Mouse (Mus musculus) stomach, postnatal 0 days (tissue): Measurements from ENCODE around the gene Olfr169. TPM values are rescaled to one million over a fixed set of nuclear protein-coding genes. Genes with fewer than 3 reads are reported as not detected.
"Not testable (repeated sequence)": the region's sequence is repeated elsewhere in the genome, so short reads cannot be mapped to it uniquely, and the experiment has no call there.

ENCODE experiments used
- ATAC-seq: fragments of 200-750 bp; cut with Nextera tagmentation; 2 replicates; pipeline ENCODE4 v1.8.0; 2017; ENCODE audit not compliant: low FRiP score, low TSS enrichment
- DNase-seq: peaks from one replicate; pipeline ENCODE4 v3.0.0-alpha.2; 2016; ENCODE audit warnings: low spot score
- H3K27ac ChIP-seq: fragments of 300-500 bp; sonication (generic); replicated peaks from 2 replicates; pipeline ENCODE4 v1.5.1; 2014; ENCODE audit warnings: mild to moderate bottlenecking, control low read depth
- H3K27me3 ChIP-seq: fragments of 300-500 bp; sonication (generic); 2 replicates; pipeline ENCODE4 v1.6.1; 2014; ENCODE audit warnings: low read length; ENCODE audit not compliant: control insufficient read depth, insufficient read depth
- H3K36me3 ChIP-seq: fragments of 300-500 bp; sonication (generic); 2 replicates; pipeline ENCODE4 v1.6.1; 2014; ENCODE audit warnings: low read length, mixed read lengths; ENCODE audit not compliant: control insufficient read depth, insufficient read depth
- H3K4me1 ChIP-seq: fragments of 300-500 bp; sonication (generic); replicated peaks from 2 replicates; pipeline ENCODE4 v1.6.1; 2014; ENCODE audit warnings: antibody characterized with exemption; ENCODE audit not compliant: control insufficient read depth, insufficient read depth
- H3K4me2 ChIP-seq: fragments of 300-500 bp; sonication (generic); replicated peaks from 2 replicates; pipeline ENCODE4 v1.6.1; 2014; ENCODE audit warnings: low read depth, mild to moderate bottlenecking, control low read depth, moderate library complexity
- H3K4me3 ChIP-seq: fragments of 300-500 bp; sonication (generic); 2 replicates; pipeline ENCODE4 v1.5.1; 2014; ENCODE audit warnings: low read depth, low read length, control low read depth
- H3K9ac ChIP-seq: fragments of 300-500 bp; sonication (generic); 2 replicates; pipeline ENCODE4 v1.6.1; 2014; ENCODE audit warnings: mild to moderate bottlenecking, low read length, control low read depth, mixed read lengths
- H3K9me3 ChIP-seq: fragments of 300-500 bp; sonication (generic); 2 replicates; pipeline ENCODE4 v1.6.1; 2016; ENCODE audit warnings: low read length; ENCODE audit not compliant: control insufficient read depth
- CTCF ChIP-seq: IDR thresholded peaks from 2 replicates; pipeline ENCODE4 v1.5.1; 2016; ENCODE audit warnings: antibody characterized with exemption, low read depth, mild to moderate bottlenecking, moderate library complexity
- EP300 ChIP-seq: optimal IDR thresholded peaks from 2 replicates; pipeline ENCODE3; 2016; ENCODE audit warnings: antibody characterized with exemption
- WGBS: fragments of 180-500 bp; shearing (Covaris S2); extraction: QIAGEN DNeasy Blood & Tissue Kit; methylation state at CpG from one replicate; pipeline ENCODE4 v1.1.7; 2014; 5-methylcytosine and 5-hydroxymethylcytosine counted together
- polyA plus RNA-seq: library from polyadenylated mRNA; unstranded; fragments of >200 nt; fragmentation: Nextera tagmentation; extraction: Ambion mirVana; gene quantifications from 2 replicates; pipeline ENCODE4 v1.2.1, GENCODE M21; 2015

Gene Olfr169
- not detected in 2 replicates for polyA plus RNA-seq

GRCm38 (mm10) chr16:19571709-19572108 lies at the start of gene Olfr169:
TSS of gene Olfr169 (minus strand) at chr16:19571809.
- H3K4me1 ChIP-seq, H3K9ac ChIP-seq, H3K27ac ChIP-seq, H3K9me3 ChIP-seq, DNase-seq, ATAC-seq, H3K4me3 ChIP-seq, H3K4me2 ChIP-seq, H3K27me3 ChIP-seq, H3K36me3 ChIP-seq: not testable (repeated sequence)
- 89% methylated on average over 2 of the region's 2 CpGs for WGBS

GRCm38 (mm10) chr16:19611782-19612181 lies 40.2 kb upstream of the Olfr169 start, which contains the start of gene Olfr170:
TSS of gene Olfr170 (minus strand) at chr16:19611882.
- H3K4me1 ChIP-seq, ATAC-seq, H3K4me3 ChIP-seq, DNase-seq, H3K36me3 ChIP-seq, H3K9ac ChIP-seq, H3K9me3 ChIP-seq, H3K27me3 ChIP-seq, H3K4me2 ChIP-seq, H3K27ac ChIP-seq: not testable (repeated sequence)
- 83% methylated on average over 2 of the region's 2 CpGs for WGBS

- H3K4me1 ChIP-seq = no peaks in the 10 kb centered on the region
- WGBS = 48% methylated on average over 2 of the region's 2 CpGs
- no peak for DNase-seq
- H3K36me3 ChIP-seq = no peaks in the 10 kb centered on the region
- TF ChIP-seq EP300 = no peak
- TF ChIP-seq CTCF = no peak
- no peak overlapping the region for H3K4me2 ChIP-seq
- ATAC-seq = no peak
- H3K27me3 ChIP-seq = no peaks in the 10 kb centered on the region
- no peak overlapping the region for H3K27ac ChIP-seq
- no peaks in the 10 kb centered on the region for H3K9me3 ChIP-seq
- H3K9ac ChIP-seq = no peak overlapping the region
- no peak overlapping the region for H3K4me3 ChIP-seq
Measured at GRCm38 (mm10) chr16:19603166-19603565, 31.6 kb upstream of the Olfr169 start.

GRCm38 (mm10) chr16:19553429-19553828 lies 18.2 kb downstream of the Olfr169 start:
- not testable (repeated sequence) for H3K27me3 ChIP-seq, DNase-seq, H3K4me3 ChIP-seq, ATAC-seq, H3K9me3 ChIP-seq, H3K36me3 ChIP-seq, H3K27ac ChIP-seq, H3K9ac ChIP-seq, H3K4me2 ChIP-seq, H3K4me1 ChIP-seq
- 77% methylated on average over 7 of the region's 7 CpGs for WGBS

GRCm38 (mm10) chr16:19552246-19552645 lies 19.4 kb downstream of the Olfr169 start:
- DNase-seq, H3K4me2 ChIP-seq, ATAC-seq, H3K9me3 ChIP-seq, H3K9ac ChIP-seq, H3K27ac ChIP-seq, H3K4me3 ChIP-seq, H3K36me3 ChIP-seq, H3K4me1 ChIP-seq, H3K27me3 ChIP-seq: not testable (repeated sequence)
- WGBS = 77% methylated on average over 3 of the region's 3 CpGs

DNA sequence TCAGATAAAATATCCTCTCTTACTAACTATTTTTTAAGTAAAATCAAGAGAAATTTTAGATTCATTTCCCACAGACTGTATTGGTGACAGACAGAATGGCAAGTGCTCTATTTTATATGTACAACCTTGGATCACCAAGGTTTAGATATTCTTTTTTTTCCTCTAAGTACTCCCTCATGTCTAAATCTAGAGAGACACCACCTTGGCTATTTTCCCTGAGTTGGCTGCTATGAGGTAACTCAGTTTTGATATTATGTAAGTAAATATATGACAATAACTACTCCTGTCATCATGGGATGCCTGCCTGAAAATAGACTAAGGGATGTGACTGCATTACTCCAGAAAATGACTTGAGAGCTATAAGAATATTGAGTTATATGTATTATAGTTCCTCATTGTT lies 36.2 kb downstream of the Olfr169 start, which contains the start of gene Olfr168:
Gene Olfr168, minus strand, starts transcription at position 101 of the 400 bp plus-strand sequence.
- no peak for DNase-seq
- TF ChIP-seq CTCF = no peak
- TF ChIP-seq EP300 = no peak
- Histone ChIP-seq H3K9me3 (no peaks in the 10 kb centered on the region), H3K4me2 (no peak within 1 kb of the TSS), H3K27ac (no peak within 1 kb of the TSS), H3K27me3 (no peaks in the 10 kb centered on the region), H3K4me1 (no peaks in the 10 kb centered on the region), H3K4me3 (no peak within 1 kb of the TSS), H3K36me3 (no peaks in the 10 kb centered on the region), H3K9ac (no peak within 1 kb of the TSS)
- no peak for ATAC-seq

GRCm38 (mm10) chr16:19522166-19522565 lies 49.4 kb downstream of the Olfr169 start, which contains the start of gene Olfr167:
TSS of gene Olfr167 (minus strand) at chr16:19522266.
- Histone ChIP-seq H3K27ac (no peak within 1 kb of the TSS), H3K27me3 (no peaks in the 10 kb centered on the region), H3K4me2 (no peak within 1 kb of the TSS), H3K4me1 (no peaks in the 10 kb centered on the region), H3K4me3 (no peak within 1 kb of the TSS), H3K36me3 (no peaks in the 10 kb centered on the region), H3K9ac (no peak within 1 kb of the TSS), H3K9me3 (no peaks in the 10 kb centered on the region)
- 64% methylated on average over 2 of the region's 2 CpGs for WGBS
- no peak for ATAC-seq
- TF ChIP-seq EP300 (no peak), CTCF (no peak)
- no peak for DNase-seq

Other genes starting within 250 kb of the Olfr169 start
- gene Olfr165, start 148.7 kb downstream of the Olfr169 start, polyA plus RNA-seq = not detected in 2 replicates
- gene Olfr166, start 88.1 kb downstream of the Olfr169 start, polyA plus RNA-seq = not detected in 2 replicates
- gene Olfr167, start 49.5 kb downstream of the Olfr169 start, polyA plus RNA-seq = not detected in 2 replicates
- gene Olfr168, start 36.3 kb downstream of the Olfr169 start, polyA plus RNA-seq = not detected in 2 replicates
- not detected in 2 replicates for gene Olfr170, start 40.1 kb upstream of the Olfr169 start, polyA plus RNA-seq
- gene Olfr171, start 58.1 kb upstream of the Olfr169 start, polyA plus RNA-seq = not detected in 2 replicates
- not detected in 2 replicates for gene Lamp3, start 134.6 kb upstream of the Olfr169 start, polyA plus RNA-seq
- 5.8 and 6.6 TPM in 2 replicates for gene B3gnt5, start 188.4 kb upstream of the Olfr169 start, polyA plus RNA-seq